Mouse (Mus musculus) liver, embryonic 14.5 days (tissue): ENCODE measurements at regions not wholly inside any gene's neighbourhood (a gene's known extent, or its start where the extent isn't known, plus 50 kb on each side); places are given as distances from the start of the nearest gene placed in this dataset.

ENCODE experiments used
- CTCF ChIP-seq: IDR thresholded peaks from 2 replicates; pipeline ENCODE4 v1.5.1; 2016; ENCODE audit warnings: antibody characterized with exemption, low read depth, control low read depth
- EP300 ChIP-seq: IDR thresholded peaks from 2 replicates; pipeline ENCODE4 v1.6.1; 2016; ENCODE audit warnings: antibody characterized with exemption, low read depth

DNA sequence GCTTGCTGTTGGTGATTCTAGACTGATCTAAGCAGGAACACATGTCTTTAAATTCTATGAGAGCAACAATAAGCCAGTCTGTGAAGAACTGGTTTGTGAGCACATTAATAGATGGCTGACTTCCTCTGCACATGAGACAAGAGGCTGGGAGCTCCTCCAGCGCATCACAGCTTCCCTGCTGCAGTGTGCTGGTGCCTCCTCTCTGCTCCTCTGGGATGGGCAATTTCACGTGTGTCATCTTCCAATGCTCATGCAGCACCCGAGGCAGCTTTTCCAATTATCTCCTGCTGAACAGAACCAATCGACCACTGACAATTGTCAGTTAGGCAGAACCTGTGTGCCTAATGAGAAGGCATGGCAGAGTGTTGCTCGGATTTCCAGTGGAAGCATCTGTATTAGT is 86.5 kb upstream of the Smlr1 start:
- no peak for TF ChIP-seq CTCF
- no peak for TF ChIP-seq EP300
